Comparison of ENCODE assay signal across 28 mouse cellular contexts in genomic region chr5:25153491-25153890, GRCm38 (mm10). TPM values are rescaled to one million over a fixed set of nuclear protein-coding genes. Genes with fewer than 3 reads are reported as not detected.
"Had no signal": no experiment of that assay in that cellular context is flagged by ENCODE, and none has a peak within 500 bp of the region (broad histone marks: within the 10 kb centered on the region; RNA-seq: fewer than 3 reads in every experiment).

No protein-coding gene starts in this region.

- ATAC-seq: forebrain, embryonic 16.5 days; hindbrain, embryonic 16.5 days; inflammation-experienced regulatory T-cells, adult 6 months; intestine, embryonic 16.5 days had no signal

- H3K27ac ChIP-seq: gastrocnemius, adult 2 months; heart, adult 2 months; hindbrain, embryonic 10.5 days; hindbrain, embryonic 12.5 days; hindbrain, embryonic 14.5 days; kidney, postnatal 0 days; limb, embryonic 12.5 days; liver, embryonic 13.5 days; liver, embryonic 15.5 days had no signal

- H3K4me1 ChIP-seq: limb, embryonic 12.5 days; liver, embryonic 13.5 days; liver, embryonic 15.5 days had no signal

- H3K9me3 ChIP-seq: heart, embryonic 12.5 days; hindbrain, embryonic 10.5 days; hindbrain, embryonic 12.5 days; limb, embryonic 12.5 days; liver, embryonic 13.5 days; liver, embryonic 15.5 days had no signal

- H3K9ac ChIP-seq: heart, embryonic 12.5 days; hindbrain, embryonic 12.5 days; hindbrain, embryonic 14.5 days; limb, embryonic 12.5 days; liver, embryonic 13.5 days; liver, embryonic 15.5 days had no signal

- DNase-seq: gastrocnemius, adult 2 months; gastrocnemius, postnatal 10 days; gastrocnemius, postnatal 25 days; kidney, adult 18-20 months; kidney, adult 8-10 months; kidney, postnatal 36 days; layer of hippocampus, adult 9-11 months; layer of hippocampus, postnatal 36 days; left cerebral cortex, postnatal 4 days; liver, embryonic 13.5 days had no signal

- H3K4me3 ChIP-seq: gastrocnemius, adult 2 months; heart, adult 2 months; heart, embryonic 12.5 days; hindbrain, embryonic 10.5 days; hindbrain, embryonic 12.5 days; limb, embryonic 12.5 days; liver, embryonic 13.5 days; liver, embryonic 15.5 days had no signal

- H3K4me2 ChIP-seq: heart, embryonic 12.5 days; hindbrain, embryonic 12.5 days; hindbrain, embryonic 14.5 days; limb, embryonic 12.5 days; liver, embryonic 13.5 days; liver, embryonic 15.5 days had no signal

- H3K27me3 ChIP-seq: heart, embryonic 12.5 days; hindbrain, embryonic 12.5 days; limb, embryonic 12.5 days; liver, embryonic 13.5 days; liver, embryonic 15.5 days had no signal

- H3K36me3 ChIP-seq: heart, embryonic 12.5 days; hindbrain, embryonic 10.5 days; hindbrain, embryonic 12.5 days; limb, embryonic 12.5 days; liver, embryonic 13.5 days; liver, embryonic 15.5 days had no signal

RNA-seq across cellular contexts. Expression of gene Galntl5, which starts 27.8 kb away (rescaled TPM):
- polyA plus RNA-seq: forebrain, embryonic 16.5 days; frontal cortex, adult 2 months; heart, adult 2 months; heart, embryonic 12.5 days; heart, embryonic 14.5 days; heart, embryonic 16.5 days; hindbrain, embryonic 10.5 days; hindbrain, embryonic 12.5 days; hindbrain, embryonic 14.5 days; hindbrain, embryonic 16.5 days; inflammation-experienced regulatory T-cells, adult 6 months; intestine, embryonic 16.5 days; kidney, embryonic 14.5 days; kidney, postnatal 0 days; large intestine, adult 2 months; limb, embryonic 12.5 days; limb, embryonic 14.5 days; liver, embryonic 13.5 days; liver, embryonic 15.5 days had no signal
